Mouse (Mus musculus): ENCODE results near the gene Gpa33.

Gene Gpa33

DNA sequence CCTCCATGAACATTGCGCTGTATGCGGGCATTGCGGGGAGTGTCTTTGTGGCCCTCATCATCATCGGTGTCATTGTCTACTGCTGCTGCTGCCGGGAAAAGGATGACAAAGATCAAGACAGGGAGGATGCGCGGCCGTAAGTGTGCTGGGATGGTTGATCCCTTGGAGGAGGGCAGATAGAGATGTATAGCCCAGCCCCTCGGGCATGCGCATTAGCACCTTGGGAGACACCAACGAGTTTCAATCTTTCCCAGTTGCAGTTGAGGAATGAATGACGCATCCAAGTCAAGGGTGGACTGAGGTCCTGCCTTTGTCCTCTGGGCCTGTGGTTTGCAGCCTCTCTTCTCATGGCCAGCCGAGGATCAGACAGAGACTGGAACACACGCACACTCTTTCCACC lies 34.5 kb downstream of the Gpa33 start:
- DNase-seq (ENCODE audit: low spot score in 2 of 2), result no peak

DNA sequence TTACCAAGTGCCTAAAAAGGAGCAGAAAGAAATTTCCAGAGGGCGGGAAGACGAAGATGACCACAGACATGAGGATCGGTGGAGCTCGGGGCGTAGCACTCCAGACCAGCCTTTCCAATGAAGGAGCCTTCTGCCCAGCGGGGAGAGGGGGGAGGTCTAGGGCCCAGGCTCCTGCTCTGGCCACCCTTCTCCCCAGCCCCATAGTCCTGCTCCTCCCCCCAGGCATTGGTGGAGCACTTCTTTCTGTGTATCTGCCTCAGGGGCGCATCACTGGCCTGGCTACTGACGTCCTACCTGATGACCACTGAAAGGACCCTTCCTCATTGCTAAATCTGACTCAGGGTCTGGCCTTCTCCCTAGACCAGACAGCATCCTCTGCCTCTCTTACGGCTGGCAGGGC lies 35.1 kb downstream of the Gpa33 start:
- DNase-seq (ENCODE audit: low spot score in 2 of 2), result no peak

GRCm38 (mm10) chr1:166167405-166167804 lies 37.4 kb downstream of the Gpa33 start:
- no peak for DNase-seq (ENCODE audit: low spot score in 2 of 2)

GRCm38 (mm10) chr1:166168017-166168416 lies 38.0 kb downstream of the Gpa33 start:
- no peak for DNase-seq (ENCODE audit: low spot score in 2 of 2)

- no peak for DNase-seq (ENCODE audit: low spot score in 2 of 2)
Measured at GRCm38 (mm10) chr1:166169713-166170112, 39.7 kb downstream of the Gpa33 start.

DNA sequence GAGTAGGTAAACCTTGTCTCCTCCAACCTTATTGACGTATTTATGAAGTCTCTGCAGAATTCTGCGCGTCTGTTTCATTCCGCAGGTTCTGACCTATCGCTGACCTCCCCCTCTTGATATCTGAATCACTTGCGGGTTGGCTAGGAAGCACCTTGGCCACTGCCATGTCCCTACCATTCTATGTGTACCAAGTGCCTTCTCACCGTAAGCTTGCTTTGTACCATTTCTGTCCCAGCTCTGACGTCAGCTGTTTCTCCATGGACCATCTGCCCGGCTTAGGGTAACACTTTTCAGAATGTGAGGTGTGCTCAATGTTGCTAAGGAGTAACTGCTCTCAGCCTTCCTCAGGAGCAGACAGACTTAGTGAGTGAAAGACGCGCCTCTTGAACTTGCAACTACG lies 40.8 kb downstream of the Gpa33 start:
- DNase-seq (ENCODE audit: low spot score in 2 of 2), result no peak

GRCm38 (mm10) chr1:166172992-166173391 lies 43.0 kb downstream of the Gpa33 start:
- no peak for DNase-seq (ENCODE audit: low spot score in 2 of 2)

GRCm38 (mm10) chr1:166173621-166174020 lies 43.6 kb downstream of the Gpa33 start:
- no peak for DNase-seq (ENCODE audit: low spot score in 2 of 2)

DNA sequence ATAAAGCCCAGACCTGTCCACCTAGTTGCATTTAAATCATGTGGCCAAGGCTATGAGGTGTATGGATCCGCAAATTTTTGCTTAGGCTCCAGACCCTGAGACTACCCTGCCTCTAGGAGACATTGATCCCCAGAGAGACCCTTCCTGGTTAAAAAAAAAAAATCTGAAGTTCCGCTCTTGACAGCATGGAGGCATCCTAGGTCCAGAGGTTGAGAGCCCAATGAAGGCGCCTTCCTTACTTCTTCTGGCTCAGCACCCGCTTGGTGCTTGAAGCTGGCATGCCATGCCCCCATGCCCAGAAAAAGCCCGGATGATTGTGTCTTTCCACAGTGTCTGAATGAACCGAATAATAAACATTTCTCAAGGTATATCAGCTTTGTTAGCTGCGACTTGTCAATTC lies 51.5 kb downstream of the Gpa33 start:
- DNase-seq (ENCODE audit: low spot score in 2 of 2), result no peak

GRCm38 (mm10) chr1:166182952-166183627 lies 53.1 kb downstream of the Gpa33 start:
- no peak for DNase-seq (ENCODE audit: low spot score in 2 of 2)

GRCm38 (mm10) chr1:166184391-166185229 lies 54.6 kb downstream of the Gpa33 start:
- DNase-seq (ENCODE audit: low spot score in 2 of 2), result no peak

- DNase-seq (ENCODE audit: low spot score in 2 of 2), result no peak
Measured at GRCm38 (mm10) chr1:166185357-166185756, 55.3 kb downstream of the Gpa33 start.

- DNase-seq (ENCODE audit: low spot score in 2 of 2), result no peak
Measured at GRCm38 (mm10) chr1:166189821-166190220, 59.8 kb downstream of the Gpa33 start.

DNA sequence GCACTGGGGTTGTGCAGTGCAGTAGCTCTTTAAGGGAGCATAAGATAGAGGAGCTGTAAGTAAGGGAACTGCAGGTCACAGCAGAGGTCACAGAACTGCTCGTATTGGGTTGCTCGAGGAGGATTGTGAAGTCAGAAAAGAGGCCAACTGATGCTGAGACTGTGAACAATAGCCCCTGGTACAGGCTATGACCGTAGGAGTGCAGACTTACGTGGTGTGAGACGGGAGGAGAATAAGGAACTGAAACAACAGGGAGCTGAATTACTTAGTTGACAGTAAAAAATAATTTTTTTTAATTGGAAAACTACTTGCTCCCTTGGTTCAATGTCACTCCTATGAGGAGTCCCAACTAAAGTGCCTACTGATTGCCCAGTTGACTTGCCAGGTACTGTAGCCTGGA lies 74.1 kb downstream of the Gpa33 start:
- DNase-seq (ENCODE audit: low spot score in 2 of 2), result no peak

DNA sequence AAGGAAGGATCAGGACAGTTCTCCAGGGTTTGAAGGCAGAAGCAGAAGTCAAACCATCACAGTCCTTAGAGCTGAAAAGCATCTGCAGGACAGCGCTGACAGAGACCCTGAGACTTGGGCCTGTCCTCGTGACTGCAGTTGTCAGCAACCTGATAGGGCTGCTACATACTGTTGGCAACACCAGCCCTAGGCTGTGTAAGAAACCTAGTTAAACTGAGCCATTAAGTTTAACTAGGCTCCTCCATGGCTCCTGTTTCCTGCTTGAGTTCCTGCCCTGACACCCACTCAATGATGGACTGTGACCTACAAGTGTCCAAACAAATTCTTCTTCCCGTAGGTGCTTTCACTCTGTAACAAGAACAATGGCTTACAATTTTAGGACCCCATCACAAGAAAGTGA lies 75.1 kb downstream of the Gpa33 start:
- DNase-seq (ENCODE audit: low spot score in 2 of 2), result no peak

DNA sequence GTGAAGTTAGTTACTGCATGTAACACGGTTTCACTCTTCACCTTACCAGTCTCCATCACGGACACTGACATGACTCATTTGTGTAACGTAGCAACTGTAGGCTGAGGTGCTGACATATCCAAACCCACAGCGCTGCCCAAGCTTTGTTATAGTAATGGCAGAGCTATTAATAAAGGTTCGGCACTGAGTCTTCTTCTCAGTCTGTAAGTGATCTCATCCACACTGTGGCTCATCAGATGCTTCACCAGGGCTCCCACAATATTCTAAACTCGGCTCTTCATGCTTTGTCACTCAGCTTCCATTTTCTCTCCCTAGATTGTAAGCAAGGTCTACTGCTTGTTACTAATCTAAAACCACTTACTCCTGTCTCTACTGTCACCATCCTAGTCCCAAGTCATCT lies 79.3 kb downstream of the Gpa33 start:
- no peak for DNase-seq (ENCODE audit: low spot score in 2 of 2)

GRCm38 (mm10) chr1:166214181-166214580 lies 84.1 kb downstream of the Gpa33 start:
- DNase-seq (ENCODE audit: low spot score in 2 of 2), result no peak
